Mouse (Mus musculus): ENCODE results near the gene Samd4b. TPM values are rescaled to one million over a fixed set of nuclear protein-coding genes. Genes with fewer than 3 reads are reported as not detected.
"Not testable (repeated sequence)": the region's sequence is repeated elsewhere in the genome, so short reads cannot be mapped to it uniquely, and the experiment has no call there.

Samd4b gene
- polyA plus RNA-seq, 1 experiment from 2014 or later = 33.3 TPM

GRCm38 (mm10) chr7:28386877-28387276 is 211.1 kb downstream of the Samd4b start:
- H3K9ac ChIP-seq; ATAC-seq (ENCODE audit: insufficient number of reproducible peaks, insufficient read depth, low FRiP score, low TSS enrichment, low read depth): not testable (repeated sequence)

GRCm38 (mm10) chr7:28386462-28386861 is 211.5 kb downstream of the Samd4b start:
- 3% methylated on average over 4 of the region's 4 CpGs for WGBS
- no peaks in the 10 kb centered on the region for H3K27me3 ChIP-seq
- peak; percentile 23 for ATAC-seq (ENCODE audit: insufficient number of reproducible peaks, insufficient read depth, low FRiP score, low TSS enrichment, low read depth)
- no peaks in the 10 kb centered on the region for H3K9me3 ChIP-seq
- H3K27ac ChIP-seq = no peak overlapping the region
- no peak overlapping the region for H3K4me2 ChIP-seq
- H3K4me3 ChIP-seq = no peak overlapping the region
- peaks cover 22% of the 10 kb centered on the region for H3K4me1 ChIP-seq
- H3K36me3 ChIP-seq = peaks cover 48% of the 10 kb centered on the region
- no peak overlapping the region for H3K9ac ChIP-seq

More at GRCm38 (mm10) chr7:28386877-28387276, 211.1 kb downstream of the Samd4b start:
- 76% methylated on average over 6 of the region's 6 CpGs for WGBS
- H3K27ac ChIP-seq, H3K4me3 ChIP-seq, H3K4me2 ChIP-seq, H3K9me3 ChIP-seq, H3K27me3 ChIP-seq: not testable (repeated sequence)
- peaks cover 48% of the 10 kb centered on the region for H3K36me3 ChIP-seq
- peaks cover 22% of the 10 kb centered on the region for H3K4me1 ChIP-seq

- WGBS = 83% methylated on average over 7 of the region's 7 CpGs
- Histone ChIP-seq H3K4me3 (no peak overlapping the region), H3K36me3 (peaks cover 48% of the 10 kb centered on the region), H3K27me3 (no peaks in the 10 kb centered on the region), H3K9ac (no peak overlapping the region), H3K4me2 (no peak overlapping the region), H3K27ac (0 out of 2 replicates have a peak overlapping the region, but pooled peaks have one; percentile 23), H3K9me3 (no peaks in the 10 kb centered on the region), H3K4me1 (peaks cover 23% of the 10 kb centered on the region)
- ATAC-seq (ENCODE audit: insufficient number of reproducible peaks, insufficient read depth, low FRiP score, low TSS enrichment, low read depth) = no peak
These were observed 211.9 kb downstream of the Samd4b start for GRCm38 (mm10) chr7:28386007-28386406.

- H3K4me2 ChIP-seq = no peak overlapping the region
- 90% methylated on average over 9 of the region's 9 CpGs for WGBS
- ATAC-seq (ENCODE audit: insufficient number of reproducible peaks, insufficient read depth, low FRiP score, low TSS enrichment, low read depth) = no peak
- H3K9ac ChIP-seq = no peak overlapping the region
- H3K4me3 ChIP-seq = no peak overlapping the region
- no peaks in the 10 kb centered on the region for H3K27me3 ChIP-seq
- H3K9me3 ChIP-seq = no peaks in the 10 kb centered on the region
- H3K36me3 ChIP-seq = peaks cover 40% of the 10 kb centered on the region
- H3K4me1 ChIP-seq = peaks cover 31% of the 10 kb centered on the region
- H3K27ac ChIP-seq = no peak overlapping the region
These were observed 212.7 kb downstream of the Samd4b start for GRCm38 (mm10) chr7:28385196-28385595.

GRCm38 (mm10) chr7:28384162-28384561 is 213.8 kb downstream of the Samd4b start:
- no peaks in the 10 kb centered on the region for H3K9me3 ChIP-seq
- no peak overlapping the region for H3K9ac ChIP-seq
- H3K4me1 ChIP-seq = peaks cover 37% of the 10 kb centered on the region
- H3K27ac ChIP-seq = no peak overlapping the region
- H3K36me3 ChIP-seq = peaks cover 30% of the 10 kb centered on the region
- ATAC-seq (ENCODE audit: insufficient number of reproducible peaks, insufficient read depth, low FRiP score, low TSS enrichment, low read depth) = no peak
- no peak overlapping the region for H3K4me2 ChIP-seq
- no peaks in the 10 kb centered on the region for H3K27me3 ChIP-seq
- WGBS = 80% methylated on average over 6 of the region's 6 CpGs
- H3K4me3 ChIP-seq = no peak overlapping the region

- Histone ChIP-seq H3K27ac (0 out of 2 replicates have a peak overlapping the region, but pooled peaks have one; percentile 98), H3K27me3 (no peaks in the 10 kb centered on the region), H3K4me2 (0 out of 2 replicates have a peak overlapping the region, but pooled peaks have one; percentile 11), H3K4me1 (peaks cover 39% of the 10 kb centered on the region), H3K9ac (0 out of 2 replicates have a peak overlapping the region, but pooled peaks have one; percentile 6), H3K9me3 (no peaks in the 10 kb centered on the region), H3K36me3 (peaks cover 25% of the 10 kb centered on the region), H3K4me3 (no peak overlapping the region)
- ATAC-seq (ENCODE audit: insufficient number of reproducible peaks, insufficient read depth, low FRiP score, low TSS enrichment, low read depth) = no peak
- 82% methylated on average over 4 of the region's 4 CpGs for WGBS
These were observed 214.3 kb downstream of the Samd4b start for GRCm38 (mm10) chr7:28383606-28384005.

- Histone ChIP-seq H3K4me1 (peaks cover 46% of the 10 kb centered on the region), H3K27ac (peak overlapping the region; percentile 98), H3K4me3 (peak overlapping the region; percentile 40; the same call in 1 of the 2 replicates), H3K9me3 (no peaks in the 10 kb centered on the region), H3K9ac (0 out of 2 replicates have a peak overlapping the region, but pooled peaks have one; percentile 6), H3K36me3 (peaks cover 21% of the 10 kb centered on the region), H3K4me2 (peak overlapping the region; percentile 75), H3K27me3 (no peaks in the 10 kb centered on the region)
- no peak for ATAC-seq (ENCODE audit: insufficient number of reproducible peaks, insufficient read depth, low FRiP score, low TSS enrichment, low read depth)
- 58% methylated on average over 11 of the region's 11 CpGs for WGBS
These were observed 215.0 kb downstream of the Samd4b start for GRCm38 (mm10) chr7:28382981-28383396.

- Histone ChIP-seq H3K27me3 (no peaks in the 10 kb centered on the region), H3K4me2 (peak overlapping the region; percentile 75), H3K36me3 (peaks cover 21% of the 10 kb centered on the region), H3K4me3 (peak overlapping the region; percentile 40), H3K27ac (peak overlapping the region; percentile 98), H3K4me1 (peaks cover 51% of the 10 kb centered on the region), H3K9ac (peak overlapping the region; percentile 73), H3K9me3 (no peaks in the 10 kb centered on the region)
- WGBS = 43% methylated on average over 10 of the region's 12 CpGs
- no peak; the same call in 1 of the 2 replicates for ATAC-seq (ENCODE audit: insufficient number of reproducible peaks, insufficient read depth, low FRiP score, low TSS enrichment, low read depth)
These were observed 215.5 kb downstream of the Samd4b start for GRCm38 (mm10) chr7:28382347-28382951.

- Histone ChIP-seq H3K4me1 (peaks cover 56% of the 10 kb centered on the region), H3K27me3 (no peaks in the 10 kb centered on the region), H3K9ac (peak overlapping the region; percentile 73), H3K36me3 (peaks cover 23% of the 10 kb centered on the region), H3K4me3 (peak overlapping the region; percentile 40), H3K27ac (peak overlapping the region; percentile 98), H3K9me3 (no peaks in the 10 kb centered on the region), H3K4me2 (peak overlapping the region; percentile 75)
- peak; percentile 69 for ATAC-seq (ENCODE audit: insufficient number of reproducible peaks, insufficient read depth, low FRiP score, low TSS enrichment, low read depth)
- WGBS = 0% methylated on average over 20 of the region's 20 CpGs
These were observed 216.0 kb downstream of the Samd4b start for GRCm38 (mm10) chr7:28381938-28382337.

- peaks cover 61% of the 10 kb centered on the region for H3K4me1 ChIP-seq
- peaks cover 23% of the 10 kb centered on the region for H3K36me3 ChIP-seq
- 3% methylated on average over 30 of the region's 30 CpGs for WGBS
- ATAC-seq (ENCODE audit: insufficient number of reproducible peaks, insufficient read depth, low FRiP score, low TSS enrichment, low read depth) = no peak
- peak overlapping the region; percentile 40 for H3K4me3 ChIP-seq
- no peaks in the 10 kb centered on the region for H3K9me3 ChIP-seq
- H3K27ac ChIP-seq = peak overlapping the region; percentile 98
- H3K4me2 ChIP-seq = peak overlapping the region; percentile 75
- peak overlapping the region; percentile 73 for H3K9ac ChIP-seq
- no peaks in the 10 kb centered on the region for H3K27me3 ChIP-seq
These were observed 216.7 kb downstream of the Samd4b start for GRCm38 (mm10) chr7:28381017-28381790.

GRCm38 (mm10) chr7:28380237-28381016 is 217.5 kb downstream of the Samd4b start, which contains the start of gene Zfp36:
Gene Zfp36, minus strand, starts transcription at chr7:28380253.
- H3K36me3 ChIP-seq = peaks cover 16% of the 10 kb centered on the region
- H3K9me3 ChIP-seq = no peaks in the 10 kb centered on the region
- no peak for ATAC-seq (ENCODE audit: insufficient number of reproducible peaks, insufficient read depth, low FRiP score, low TSS enrichment, low read depth)
- peak within 1 kb of the TSS; percentile 98 for H3K27ac ChIP-seq
- no peaks in the 10 kb centered on the region for H3K27me3 ChIP-seq
- peak within 1 kb of the TSS; percentile 95 for H3K4me2 ChIP-seq
- 41% methylated on average over 17 of the region's 17 CpGs for WGBS
- peak within 1 kb of the TSS; percentile 63 for H3K4me3 ChIP-seq
- H3K4me1 ChIP-seq = peaks cover 64% of the 10 kb centered on the region
- H3K9ac ChIP-seq = peak within 1 kb of the TSS; percentile 87
